Mouse (Mus musculus): ENCODE data around the gene Eif5b. TPM values are rescaled to one million over a fixed set of nuclear protein-coding genes. Genes with fewer than 3 reads are reported as not detected.
"Not testable (repeated sequence)": the region's sequence is repeated elsewhere in the genome, so short reads cannot be mapped to it uniquely, and the experiment has no call there.

The Eif5b gene
- polyA plus RNA-seq, 1 experiment from 2014 or later: 16.5 TPM

DNA sequence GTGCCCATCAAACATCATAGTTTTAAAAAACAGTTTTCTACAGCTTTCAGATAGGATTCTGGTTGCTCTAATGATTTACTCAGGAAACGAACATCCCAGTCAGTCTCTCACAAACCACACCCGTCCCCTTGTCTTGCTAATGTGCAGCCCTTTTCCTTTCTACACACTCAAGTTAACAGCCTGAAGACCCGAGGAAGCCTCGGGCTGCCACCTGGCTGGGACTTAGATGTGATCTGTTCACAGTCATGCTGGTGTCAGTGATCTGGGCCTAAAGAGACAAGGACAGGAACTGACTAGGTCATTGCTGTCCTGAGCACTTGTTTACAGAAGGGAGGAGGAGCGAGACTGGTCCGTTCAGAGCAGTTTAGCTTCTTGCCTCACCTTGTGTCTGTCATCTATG lies 60.6 kb downstream of the Eif5b start:
- Histone ChIP-seq H3K9me3 (replicated peaks; ENCODE audit: control insufficient read depth, low read length) (no peaks in the 10 kb centered on the region), H3K4me1 (ENCODE audit: control insufficient read depth, insufficient read depth, low read length) (no peaks in the 10 kb centered on the region), H3K36me3 (ENCODE audit: control insufficient read depth, insufficient read depth) (peaks cover 47% of the 10 kb centered on the region), H3K27ac (ENCODE audit: low read length) (no peak overlapping the region), H3K4me2 (ENCODE audit: low read depth, low read length) (no peak overlapping the region), H3K9ac (ENCODE audit: low read length) (no peak overlapping the region), H3K27me3 (ENCODE audit: control insufficient read depth, insufficient read depth, low read length) (no peaks in the 10 kb centered on the region), H3K4me3 (ENCODE audit: low read length) (no peak overlapping the region)
- WGBS: 68% methylated on average over 6 of the region's 6 CpGs
- no peak for ATAC-seq (replicated peaks; ENCODE audit: extremely low read depth, insufficient read depth, low FRiP score)

DNA sequence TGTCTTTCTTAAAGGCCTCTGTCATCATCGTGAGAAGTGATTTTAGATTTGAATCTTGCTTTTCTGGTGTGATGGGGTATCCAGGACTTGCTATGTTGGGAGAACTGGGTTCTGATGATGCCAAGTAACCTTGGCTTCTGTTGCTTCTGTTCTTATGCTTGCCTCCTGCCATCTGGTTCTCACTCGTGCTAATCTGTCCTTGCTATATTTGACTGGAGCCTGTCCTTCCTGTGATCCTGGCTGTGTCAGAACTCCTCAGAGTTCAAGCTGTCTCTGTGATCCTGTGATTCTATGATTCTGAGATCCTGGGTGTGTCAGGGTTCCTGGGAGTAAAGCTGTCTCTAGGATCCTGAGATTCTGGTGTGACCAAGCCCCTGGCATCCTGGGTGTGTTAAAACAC lies 64.3 kb downstream of the Eif5b start:
- H3K27me3 ChIP-seq (ENCODE audit: control insufficient read depth, insufficient read depth, low read length); ATAC-seq (replicated peaks; ENCODE audit: extremely low read depth, insufficient read depth, low FRiP score); H3K9ac ChIP-seq (ENCODE audit: low read length); H3K4me2 ChIP-seq (ENCODE audit: low read depth, low read length); H3K27ac ChIP-seq (ENCODE audit: low read length); H3K4me3 ChIP-seq (ENCODE audit: low read length); H3K4me1 ChIP-seq (ENCODE audit: control insufficient read depth, insufficient read depth, low read length); H3K9me3 ChIP-seq (replicated peaks; ENCODE audit: control insufficient read depth, low read length): not testable (repeated sequence)
- H3K36me3 ChIP-seq (ENCODE audit: control insufficient read depth, insufficient read depth): peaks cover 36% of the 10 kb centered on the region
- WGBS: 71% methylated on average over 2 of the region's 2 CpGs

DNA sequence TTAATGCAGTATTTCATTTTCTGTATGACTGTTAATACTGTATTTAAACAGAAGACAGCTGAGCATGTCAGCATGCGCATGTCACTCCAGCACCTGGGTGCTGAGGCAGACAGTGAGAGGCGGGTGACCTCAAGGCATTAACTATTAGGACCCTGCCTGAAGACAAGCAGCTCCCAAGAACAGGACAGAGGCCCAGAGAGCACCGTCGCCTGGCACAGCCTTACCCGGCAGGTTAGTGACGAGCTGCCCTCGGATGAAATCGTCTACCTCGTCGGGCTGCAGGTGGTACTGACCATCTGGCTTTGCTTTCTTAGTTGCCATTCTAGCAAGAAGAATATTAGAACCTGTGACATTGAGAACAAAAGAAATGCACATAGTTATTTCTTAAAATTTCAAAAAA lies 69.5 kb downstream of the Eif5b start:
- no peak overlapping the region for H3K27ac ChIP-seq (ENCODE audit: low read length)
- peaks cover 45% of the 10 kb centered on the region for H3K36me3 ChIP-seq (ENCODE audit: control insufficient read depth, insufficient read depth)
- H3K4me3 ChIP-seq (ENCODE audit: low read length): no peak overlapping the region
- 90% methylated on average over 10 of the region's 10 CpGs for WGBS
- H3K9ac ChIP-seq (ENCODE audit: low read length): no peak overlapping the region
- ATAC-seq (replicated peaks; ENCODE audit: extremely low read depth, insufficient read depth, low FRiP score): no peak
- no peaks in the 10 kb centered on the region for H3K27me3 ChIP-seq (ENCODE audit: control insufficient read depth, insufficient read depth, low read length)
- H3K4me1 ChIP-seq (ENCODE audit: control insufficient read depth, insufficient read depth, low read length): no peaks in the 10 kb centered on the region
- H3K9me3 ChIP-seq (replicated peaks; ENCODE audit: control insufficient read depth, low read length): no peaks in the 10 kb centered on the region
- H3K4me2 ChIP-seq (ENCODE audit: low read depth, low read length): no peak overlapping the region

DNA sequence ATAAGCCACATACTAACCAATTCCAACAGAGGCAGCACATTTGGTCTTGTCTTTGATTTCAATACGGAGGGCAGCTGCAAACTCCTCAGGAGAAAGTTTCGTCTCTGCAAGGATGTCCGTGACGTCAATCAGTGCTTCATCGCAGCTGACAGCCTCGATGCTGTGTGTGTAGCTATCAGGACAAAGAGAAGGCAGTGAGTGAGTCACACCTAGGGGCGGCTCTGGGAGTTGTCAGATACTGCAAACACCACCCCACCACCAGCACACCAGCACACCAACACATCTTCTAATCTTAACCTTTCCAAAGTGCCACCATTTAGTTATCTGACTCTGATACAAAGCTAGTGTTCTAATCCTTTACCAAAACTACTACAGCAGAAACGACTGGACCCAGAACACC lies 73.5 kb downstream of the Eif5b start:
- peaks cover 27% of the 10 kb centered on the region for H3K36me3 ChIP-seq (ENCODE audit: control insufficient read depth, insufficient read depth)
- no peak for ATAC-seq (replicated peaks; ENCODE audit: extremely low read depth, insufficient read depth, low FRiP score)
- H3K4me2 ChIP-seq (ENCODE audit: low read depth, low read length): no peak overlapping the region
- H3K4me1 ChIP-seq (ENCODE audit: control insufficient read depth, insufficient read depth, low read length): no peaks in the 10 kb centered on the region
- H3K9me3 ChIP-seq (replicated peaks; ENCODE audit: control insufficient read depth, low read length): no peaks in the 10 kb centered on the region
- H3K9ac ChIP-seq (ENCODE audit: low read length): no peak overlapping the region
- no peaks in the 10 kb centered on the region for H3K27me3 ChIP-seq (ENCODE audit: control insufficient read depth, insufficient read depth, low read length)
- WGBS: 33% methylated on average over 8 of the region's 8 CpGs
- H3K4me3 ChIP-seq (ENCODE audit: low read length): no peak overlapping the region
- no peak overlapping the region for H3K27ac ChIP-seq (ENCODE audit: low read length)

DNA sequence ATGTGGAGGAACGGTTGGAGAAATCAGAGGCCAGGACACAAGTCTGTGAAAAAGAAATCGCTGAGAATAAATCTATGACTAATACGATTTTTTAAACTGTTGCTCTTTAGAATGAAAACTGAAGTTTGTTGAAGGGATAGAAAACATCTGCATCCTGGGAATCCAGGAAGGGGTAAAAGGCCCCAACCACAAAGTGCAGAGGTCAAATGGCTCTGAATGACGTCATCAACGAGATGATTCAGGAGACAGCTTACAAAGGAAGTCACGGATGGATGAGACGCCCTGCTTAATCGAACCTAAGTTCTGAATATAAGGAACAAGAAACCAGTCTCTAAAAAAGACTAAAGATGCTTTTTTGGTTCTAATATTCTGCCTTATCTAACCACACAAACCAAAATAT lies 83.5 kb downstream of the Eif5b start:
- WGBS: 67% methylated on average over 8 of the region's 8 CpGs
- H3K36me3 ChIP-seq (ENCODE audit: control insufficient read depth, insufficient read depth): peaks cover 17% of the 10 kb centered on the region
- H3K27me3 ChIP-seq (ENCODE audit: control insufficient read depth, insufficient read depth, low read length): no peaks in the 10 kb centered on the region
- no peak overlapping the region for H3K4me3 ChIP-seq (ENCODE audit: low read length)
- no peak overlapping the region for H3K9ac ChIP-seq (ENCODE audit: low read length)
- H3K9me3 ChIP-seq (replicated peaks; ENCODE audit: control insufficient read depth, low read length): no peaks in the 10 kb centered on the region
- no peaks in the 10 kb centered on the region for H3K4me1 ChIP-seq (ENCODE audit: control insufficient read depth, insufficient read depth, low read length)
- ATAC-seq (replicated peaks; ENCODE audit: extremely low read depth, insufficient read depth, low FRiP score): no peak
- no peak overlapping the region for H3K27ac ChIP-seq (ENCODE audit: low read length)
- H3K4me2 ChIP-seq (ENCODE audit: low read depth, low read length): no peak overlapping the region

DNA sequence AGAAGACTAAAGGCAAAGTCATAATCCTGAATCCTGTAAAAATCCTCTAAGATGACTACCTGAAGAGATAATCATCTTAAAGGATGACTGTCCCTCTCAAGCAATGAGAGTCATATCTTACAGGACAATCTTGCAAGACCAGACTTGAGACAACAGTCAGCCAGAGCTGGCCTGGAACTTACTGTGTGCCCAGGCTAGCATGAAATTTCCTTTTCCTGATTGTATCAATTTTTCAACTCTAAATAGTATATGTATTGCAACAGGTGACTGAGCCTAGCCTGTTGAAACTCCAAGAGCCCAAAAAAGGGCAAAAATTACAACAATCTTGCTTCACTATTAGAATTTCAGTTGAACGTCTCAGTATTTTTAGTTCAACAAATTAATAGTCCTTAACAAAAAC lies 105.4 kb downstream of the Eif5b start:
- Histone ChIP-seq H3K27me3 (ENCODE audit: control insufficient read depth, insufficient read depth, low read length) (no peaks in the 10 kb centered on the region), H3K36me3 (ENCODE audit: control insufficient read depth, insufficient read depth) (peaks cover 4% of the 10 kb centered on the region; the same call in 1 of the 2 replicates), H3K27ac (ENCODE audit: low read length) (no peak overlapping the region), H3K4me3 (ENCODE audit: low read length) (no peak overlapping the region), H3K4me1 (ENCODE audit: control insufficient read depth, insufficient read depth, low read length) (peaks cover 15% of the 10 kb centered on the region), H3K4me2 (ENCODE audit: low read depth, low read length) (no peak overlapping the region), H3K9me3 (replicated peaks; ENCODE audit: control insufficient read depth, low read length) (no peaks in the 10 kb centered on the region), H3K9ac (ENCODE audit: low read length) (no peak overlapping the region)
- 75% methylated on average over 1 of the region's 1 CpGs for WGBS
- ATAC-seq (replicated peaks; ENCODE audit: extremely low read depth, insufficient read depth, low FRiP score): no peak

DNA sequence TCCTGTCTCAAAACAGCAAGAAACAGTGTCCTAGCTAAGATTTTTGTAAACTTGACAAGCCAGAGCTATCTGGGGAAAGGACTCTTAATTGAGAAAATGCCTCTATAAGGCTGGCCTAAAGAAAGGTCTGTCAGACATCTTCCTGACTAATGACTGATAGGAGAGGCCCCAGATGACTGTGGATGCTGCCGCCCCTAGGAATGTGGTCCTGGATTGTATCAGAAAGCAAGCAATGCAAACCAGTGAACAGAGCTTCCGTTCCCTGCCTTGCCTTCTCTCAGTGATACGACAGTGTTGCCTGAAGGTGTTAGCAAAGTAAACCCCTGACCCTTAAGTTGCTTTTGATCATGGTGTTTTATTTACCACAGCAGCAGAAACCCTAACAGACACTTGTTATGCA lies 106.0 kb downstream of the Eif5b start:
- Histone ChIP-seq H3K27ac (ENCODE audit: low read length) (peak overlapping the region; percentile 51), H3K9ac (ENCODE audit: low read length) (no peak overlapping the region), H3K4me1 (ENCODE audit: control insufficient read depth, insufficient read depth, low read length) (peaks cover 15% of the 10 kb centered on the region), H3K9me3 (replicated peaks; ENCODE audit: control insufficient read depth, low read length) (no peaks in the 10 kb centered on the region), H3K4me2 (ENCODE audit: low read depth, low read length) (no peak overlapping the region), H3K36me3 (ENCODE audit: control insufficient read depth, insufficient read depth) (peaks cover 4% of the 10 kb centered on the region; the same call in 1 of the 2 replicates), H3K4me3 (ENCODE audit: low read length) (no peak overlapping the region), H3K27me3 (ENCODE audit: control insufficient read depth, insufficient read depth, low read length) (no peaks in the 10 kb centered on the region)
- 0 out of 2 replicates have a peak, but pooled peaks have one; percentile 45 for ATAC-seq (replicated peaks; ENCODE audit: extremely low read depth, insufficient read depth, low FRiP score)
- WGBS: 10% methylated on average over 3 of the region's 3 CpGs

Other genes with a start within 250 kb of the Eif5b start
- 4.4 and 4.9 TPM in 2 replicates for gene Tsga10, start 131.6 kb upstream of the Eif5b start, polyA plus RNA-seq (2015; fragmentation: Nextera tagmentation; extraction: Ambion mirVana)
- gene Lipt1, start 126.3 kb upstream of the Eif5b start, polyA plus RNA-seq (2015; fragmentation: Nextera tagmentation; extraction: Ambion mirVana): 9.8 and 10.6 TPM in 2 replicates
- gene Mitd1, start 107.6 kb upstream of the Eif5b start, polyA plus RNA-seq (2015; fragmentation: Nextera tagmentation; extraction: Ambion mirVana): 11.1 and 13.5 TPM in 2 replicates
- gene Mrpl30, start 107.5 kb upstream of the Eif5b start, polyA plus RNA-seq (2015; fragmentation: Nextera tagmentation; extraction: Ambion mirVana): 294 TPM in 2 replicates
- not detected in 2 replicates for gene Lyg2, start 81.5 kb upstream of the Eif5b start, polyA plus RNA-seq (2015; fragmentation: Nextera tagmentation; extraction: Ambion mirVana)
- gene Lyg1, start 40.3 kb upstream of the Eif5b start, polyA plus RNA-seq (2015; fragmentation: Nextera tagmentation; extraction: Ambion mirVana): not detected in 2 replicates
- 110 and 113 TPM in 2 replicates for gene Txndc9, start 117 bp upstream of the Eif5b start, polyA plus RNA-seq (2015; fragmentation: Nextera tagmentation; extraction: Ambion mirVana)
- 13.6 and 16.3 TPM in 2 replicates for gene Rev1, start 131.8 kb downstream of the Eif5b start, polyA plus RNA-seq (2015; fragmentation: Nextera tagmentation; extraction: Ambion mirVana)

Measured in heart, embryonic 16.5 days (tissue).